Mouse (Mus musculus) thymus, adult 2 months (tissue): ENCODE data around the gene Tead2. TPM values are rescaled to one million over a fixed set of nuclear protein-coding genes. Genes with fewer than 3 reads are reported as not detected.

Experiments used
- DNase-seq: peaks from one replicate; pipeline ENCODE4 v3.0.0; 2021
- H3K27ac ChIP-seq: fragments of 200-500 bp; 2 replicates; pipeline ENCODE4 v1.5.1; 2012; ENCODE audit warnings: low read length, control low read depth; ENCODE audit not compliant: control insufficient read depth, insufficient read depth
- H3K27me3 ChIP-seq: fragments of 200-500 bp; 2 replicates; pipeline ENCODE4 v1.6.1; 2012; ENCODE audit warnings: mild to moderate bottlenecking, low read length, moderate library complexity, mixed read lengths; ENCODE audit not compliant: control insufficient read depth, insufficient read depth
- H3K36me3 ChIP-seq: fragments of 200-500 bp; 2 replicates; pipeline ENCODE4 v1.6.1; 2012; ENCODE audit warnings: mild to moderate bottlenecking, low read length, moderate library complexity; ENCODE audit not compliant: control insufficient read depth, insufficient read depth
- H3K4me1 ChIP-seq: fragments of 200-500 bp; replicated peaks from 2 replicates; pipeline ENCODE4 v1.6.1; 2012; ENCODE audit warnings: low read length; ENCODE audit not compliant: control insufficient read depth, insufficient read depth
- H3K4me3 ChIP-seq: fragments of 200-500 bp; 2 replicates; pipeline ENCODE4 v1.5.1; 2012; ENCODE audit warnings: mild to moderate bottlenecking, low read length, control low read depth, moderate library complexity; ENCODE audit not compliant: control insufficient read depth, insufficient read depth
- CTCF ChIP-seq: fragments of 200-500 bp; IDR thresholded peaks from 2 replicates; pipeline ENCODE4 v1.5.1; 2012; ENCODE audit warnings: mild to moderate bottlenecking, control low read depth, low read length, moderate library complexity, borderline replicate concordance; ENCODE audit not compliant: control insufficient read depth, poor library complexity, insufficient read depth; ENCODE audit errors: extremely low read depth
- POLR2A ChIP-seq: fragments of 200-500 bp; IDR thresholded peaks from 2 replicates; pipeline ENCODE4 v1.6.1; 2012; ENCODE audit warnings: mild to moderate bottlenecking, low read length, control low read depth, moderate library complexity; ENCODE audit not compliant: control insufficient read depth, poor library complexity, insufficient read depth; ENCODE audit errors: extremely low read depth
- WGBS: fragments of 180-500 bp; shearing (Covaris S2); methylation state at CpG from one replicate; pipeline ENCODE4 v1.1.7; 2018; 5-methylcytosine and 5-hydroxymethylcytosine counted together
- polyA plus RNA-seq: library from polyadenylated mRNA; depleted of rRNA; stranded (reverse); fragments of >200 nt; gene quantifications from 2 replicates; pipeline ENCODE4 v1.2.3, GENCODE M21; 2012

The Tead2 gene
- polyA plus RNA-seq, 1 experiment: 8.5 TPM

GRCm38 (mm10) chr7:45189600-45189999 is 26.0 kb upstream of the Tead2 start:
- DNase-seq: no peak
- Histone ChIP-seq H3K27me3 (no peaks in the 10 kb centered on the region; the same call in 1 of the 2 replicates), H3K4me3 (no peak overlapping the region), H3K36me3 (no peaks in the 10 kb centered on the region), H3K4me1 (no peaks in the 10 kb centered on the region), H3K27ac (no peak overlapping the region)
- TF ChIP-seq POLR2A (no peak), CTCF (no peak)
- WGBS: 67% methylated on average over 16 of the region's 16 CpGs

- no peaks in the 10 kb centered on the region for H3K36me3 ChIP-seq
- no peaks in the 10 kb centered on the region for H3K4me1 ChIP-seq
- 94% methylated on average over 6 of the region's 6 CpGs for WGBS
- no peak overlapping the region for H3K4me3 ChIP-seq
- no peak for DNase-seq
- H3K27me3 ChIP-seq: no peaks in the 10 kb centered on the region
- TF ChIP-seq CTCF (no peak), POLR2A (no peak)
- H3K27ac ChIP-seq: no peak overlapping the region
These were observed 25.4 kb upstream of the Tead2 start for GRCm38 (mm10) chr7:45190186-45190585.

- no peaks in the 10 kb centered on the region for H3K4me1 ChIP-seq
- no peaks in the 10 kb centered on the region for H3K27me3 ChIP-seq
- H3K36me3 ChIP-seq: no peaks in the 10 kb centered on the region
- no peak for DNase-seq
- WGBS: 76% methylated on average over 2 of the region's 2 CpGs
- no peak for TF ChIP-seq CTCF
- TF ChIP-seq POLR2A: no peak
- no peak overlapping the region for H3K27ac ChIP-seq
- no peak overlapping the region for H3K4me3 ChIP-seq
These were observed 24.4 kb upstream of the Tead2 start for GRCm38 (mm10) chr7:45191161-45191560.

- Histone ChIP-seq H3K27ac (no peak overlapping the region), H3K4me1 (no peaks in the 10 kb centered on the region), H3K36me3 (no peaks in the 10 kb centered on the region), H3K27me3 (no peaks in the 10 kb centered on the region), H3K4me3 (no peak overlapping the region)
- no peak for TF ChIP-seq CTCF
- no peak for TF ChIP-seq POLR2A
- WGBS: 53% methylated on average over 8 of the region's 8 CpGs
- no peak for DNase-seq
These were observed 23.7 kb upstream of the Tead2 start for GRCm38 (mm10) chr7:45191803-45192363.

- 93% methylated on average over 7 of the region's 7 CpGs for WGBS
- no peak for DNase-seq
- H3K4me1 ChIP-seq: no peaks in the 10 kb centered on the region
- H3K27ac ChIP-seq: no peak overlapping the region
- TF ChIP-seq CTCF (no peak), POLR2A (no peak)
- H3K36me3 ChIP-seq: no peaks in the 10 kb centered on the region
- no peak overlapping the region for H3K4me3 ChIP-seq
- H3K27me3 ChIP-seq: no peaks in the 10 kb centered on the region
These were observed 22.8 kb upstream of the Tead2 start for GRCm38 (mm10) chr7:45192585-45193310.

GRCm38 (mm10) chr7:45193406-45193805 is 22.1 kb upstream of the Tead2 start:
- Histone ChIP-seq H3K27ac (no peak overlapping the region), H3K36me3 (no peaks in the 10 kb centered on the region), H3K4me3 (no peak overlapping the region), H3K27me3 (no peaks in the 10 kb centered on the region), H3K4me1 (no peaks in the 10 kb centered on the region)
- no peak for DNase-seq
- no peak for TF ChIP-seq POLR2A
- TF ChIP-seq CTCF: no peak
- WGBS: 76% methylated on average over 5 of the region's 5 CpGs

- Histone ChIP-seq H3K36me3 (no peaks in the 10 kb centered on the region), H3K27ac (no peak overlapping the region), H3K27me3 (no peaks in the 10 kb centered on the region), H3K4me1 (no peaks in the 10 kb centered on the region), H3K4me3 (no peak overlapping the region)
- no peak for TF ChIP-seq CTCF
- TF ChIP-seq POLR2A: no peak
- 90% methylated on average over 17 of the region's 17 CpGs for WGBS
- no peak for DNase-seq
These were observed 21.4 kb upstream of the Tead2 start for GRCm38 (mm10) chr7:45193871-45194785.
